Mouse (Mus musculus) hindbrain, embryonic 16.5 days (tissue): ENCODE data around the gene Abce1. TPM values are rescaled to one million over a fixed set of nuclear protein-coding genes. Genes with fewer than 3 reads are reported as not detected.
"Not testable (repeated sequence)": the region's sequence is repeated elsewhere in the genome, so short reads cannot be mapped to it uniquely, and the experiment has no call there.

Experiments
- ATAC-seq: fragments of 200-750 bp; cut with Nextera tagmentation; 2 replicates; pipeline ENCODE4 v1.8.0; 2017; ENCODE audit warnings: moderate TSS enrichment, moderate library complexity
- H3K27ac ChIP-seq: fragments of 300-500 bp; sonication (generic); 2 replicates; pipeline ENCODE4 v1.5.1; 2014; ENCODE audit warnings: low read depth, mild to moderate bottlenecking, control low read depth, low read length, moderate library complexity
- H3K27me3 ChIP-seq: fragments of 300-500 bp; sonication (generic); replicated peaks from 2 replicates; pipeline ENCODE4 v1.6.1; 2014; ENCODE audit warnings: low read length; ENCODE audit not compliant: control insufficient read depth, insufficient read depth
- H3K36me3 ChIP-seq: fragments of 300-500 bp; sonication (generic); 2 replicates; pipeline ENCODE4 v1.6.1; 2014; ENCODE audit warnings: mild to moderate bottlenecking, low read length, moderate library complexity, mixed read lengths; ENCODE audit not compliant: control insufficient read depth, insufficient read depth
- H3K4me1 ChIP-seq: fragments of 300-500 bp; sonication (generic); 2 replicates; pipeline ENCODE4 v1.6.1; 2014; ENCODE audit warnings: low read depth, low read length; ENCODE audit not compliant: control insufficient read depth, insufficient read depth
- H3K4me2 ChIP-seq: fragments of 300-500 bp; sonication (generic); 2 replicates; pipeline ENCODE4 v1.6.1; 2014; ENCODE audit warnings: mild to moderate bottlenecking, low read length, control low read depth, moderate library complexity
- H3K4me3 ChIP-seq: fragments of 300-500 bp; sonication (generic); 2 replicates; pipeline ENCODE4 v1.5.1; 2014; ENCODE audit warnings: mild to moderate bottlenecking, low read length, control low read depth, moderate library complexity
- H3K9ac ChIP-seq: fragments of 300-500 bp; sonication (generic); 2 replicates; pipeline ENCODE4 v1.6.1; 2014; ENCODE audit warnings: low read depth, mild to moderate bottlenecking, control low read depth, low read length, moderate library complexity
- H3K9me3 ChIP-seq: fragments of 300-500 bp; sonication (generic); 2 replicates; pipeline ENCODE4 v1.6.1; 2014; ENCODE audit warnings: mild to moderate bottlenecking, low read length, moderate library complexity; ENCODE audit not compliant: control insufficient read depth
- WGBS: fragments of 180-500 bp; shearing (Covaris S2); extraction: QIAGEN DNeasy Blood & Tissue Kit; methylation state at CpG from one replicate; pipeline ENCODE4 v1.1.7; 2014; 5-methylcytosine and 5-hydroxymethylcytosine counted together
- polyA plus RNA-seq: library from polyadenylated mRNA; unstranded; fragments of >200 nt; fragmentation: Nextera tagmentation; extraction: Ambion mirVana; gene quantifications from 2 replicates; pipeline ENCODE4 v1.2.1, GENCODE M21; 2015

Abce1 gene
- polyA plus RNA-seq, 1 experiment from 2014 or later: 80.0 TPM

- Histone ChIP-seq H3K9ac (peak overlapping the region; percentile 43), H3K4me2 (peak overlapping the region; percentile 47), H3K27ac (no peak overlapping the region), H3K4me3 (no peak overlapping the region), H3K9me3 (no peaks in the 10 kb centered on the region), H3K4me1 (peaks cover 13% of the 10 kb centered on the region), H3K27me3 (no peaks in the 10 kb centered on the region), H3K36me3 (no peaks in the 10 kb centered on the region)
- WGBS: 58% methylated on average over 6 of the region's 6 CpGs
- ATAC-seq: no peak
Observed at GRCm38 (mm10) chr8:79712676-79713075, 1.1 kb upstream of the Abce1 start.

GRCm38 (mm10) chr8:79706687-79707086 lies 4.9 kb downstream of the Abce1 start:
- no peak overlapping the region for H3K4me2 ChIP-seq
- no peak overlapping the region for H3K4me3 ChIP-seq
- WGBS: 95% methylated on average over 3 of the region's 3 CpGs
- ATAC-seq: no peak
- no peaks in the 10 kb centered on the region for H3K27me3 ChIP-seq
- H3K36me3 ChIP-seq: peaks cover 20% of the 10 kb centered on the region
- H3K9me3 ChIP-seq: no peaks in the 10 kb centered on the region
- H3K4me1 ChIP-seq: peaks cover 5% of the 10 kb centered on the region
- no peak overlapping the region for H3K27ac ChIP-seq
- no peak overlapping the region for H3K9ac ChIP-seq

GRCm38 (mm10) chr8:79692531-79692930 lies 19.0 kb downstream of the Abce1 start:
- 92% methylated on average over 2 of the region's 2 CpGs for WGBS
- Histone ChIP-seq H3K9me3 (no peaks in the 10 kb centered on the region), H3K9ac (no peak overlapping the region), H3K4me1 (no peaks in the 10 kb centered on the region), H3K27ac (no peak overlapping the region), H3K4me3 (no peak overlapping the region), H3K27me3 (no peaks in the 10 kb centered on the region), H3K36me3 (peaks cover 27% of the 10 kb centered on the region), H3K4me2 (no peak overlapping the region)
- no peak for ATAC-seq

GRCm38 (mm10) chr8:79685927-79686326 lies 25.6 kb downstream of the Abce1 start:
- not testable (repeated sequence) for H3K4me1 ChIP-seq, ATAC-seq, H3K9me3 ChIP-seq, H3K9ac ChIP-seq, H3K27ac ChIP-seq, H3K27me3 ChIP-seq, H3K4me3 ChIP-seq, H3K4me2 ChIP-seq
- 98% methylated on average over 5 of the region's 5 CpGs for WGBS
- H3K36me3 ChIP-seq: peaks cover 37% of the 10 kb centered on the region

GRCm38 (mm10) chr8:79680965-79681364 lies 30.6 kb downstream of the Abce1 start:
- Histone ChIP-seq H3K27ac (no peak overlapping the region), H3K27me3 (no peaks in the 10 kb centered on the region), H3K9ac (peak overlapping the region; percentile 59), H3K4me2 (peak overlapping the region; percentile 64), H3K4me3 (peak overlapping the region; percentile 38), H3K36me3 (peaks cover 23% of the 10 kb centered on the region), H3K9me3 (no peaks in the 10 kb centered on the region), H3K4me1 (peaks cover 2% of the 10 kb centered on the region; the same call in 1 of the 2 replicates)
- WGBS: 44% methylated on average over 2 of the region's 2 CpGs
- ATAC-seq: peak; percentile 60; the same call in 1 of the 2 replicates

GRCm38 (mm10) chr8:79680555-79680954 lies 31.0 kb downstream of the Abce1 start:
- peaks cover 19% of the 10 kb centered on the region for H3K36me3 ChIP-seq
- H3K4me1 ChIP-seq: peaks cover 2% of the 10 kb centered on the region; the same call in 1 of the 2 replicates
- no peaks in the 10 kb centered on the region for H3K27me3 ChIP-seq
- WGBS: 9% methylated on average over 34 of the region's 34 CpGs
- peak overlapping the region; percentile 38 for H3K4me3 ChIP-seq
- no peaks in the 10 kb centered on the region for H3K9me3 ChIP-seq
- peak overlapping the region; percentile 64 for H3K4me2 ChIP-seq
- ATAC-seq: peak; percentile 78
- H3K27ac ChIP-seq: no peak overlapping the region
- peak overlapping the region; percentile 59 for H3K9ac ChIP-seq

- H3K9ac ChIP-seq, H3K27ac ChIP-seq, H3K27me3 ChIP-seq, H3K4me1 ChIP-seq, ATAC-seq, H3K4me3 ChIP-seq, H3K9me3 ChIP-seq: not testable (repeated sequence)
- 43% methylated on average over 10 of the region's 10 CpGs for WGBS
- Histone ChIP-seq H3K4me2 (peak overlapping the region; percentile 64), H3K36me3 (peaks cover 18% of the 10 kb centered on the region)
Observed at GRCm38 (mm10) chr8:79680083-79680482, 31.5 kb downstream of the Abce1 start.

- Histone ChIP-seq H3K4me3 (no peak overlapping the region), H3K4me2 (no peak overlapping the region), H3K27ac (no peak overlapping the region), H3K27me3 (no peaks in the 10 kb centered on the region), H3K4me1 (peaks cover 2% of the 10 kb centered on the region; the same call in 1 of the 2 replicates), H3K9ac (no peak overlapping the region), H3K36me3 (peaks cover 13% of the 10 kb centered on the region), H3K9me3 (no peaks in the 10 kb centered on the region)
- ATAC-seq: no peak
- 70% methylated on average over 5 of the region's 5 CpGs for WGBS
Observed at GRCm38 (mm10) chr8:79679005-79679404, 32.5 kb downstream of the Abce1 start.

GRCm38 (mm10) chr8:79676461-79676860 lies 35.1 kb downstream of the Abce1 start:
- no peaks in the 10 kb centered on the region for H3K9me3 ChIP-seq
- no peak for ATAC-seq
- no peak overlapping the region for H3K4me2 ChIP-seq
- H3K9ac ChIP-seq: no peak overlapping the region
- H3K27me3 ChIP-seq: no peaks in the 10 kb centered on the region
- H3K4me1 ChIP-seq: peaks cover 2% of the 10 kb centered on the region; the same call in 1 of the 2 replicates
- 87% methylated on average over 4 of the region's 4 CpGs for WGBS
- no peak overlapping the region for H3K27ac ChIP-seq
- H3K4me3 ChIP-seq: no peak overlapping the region
- H3K36me3 ChIP-seq: peaks cover 14% of the 10 kb centered on the region

- ATAC-seq, H3K27ac ChIP-seq, H3K4me3 ChIP-seq, H3K9ac ChIP-seq, H3K4me1 ChIP-seq, H3K4me2 ChIP-seq, H3K9me3 ChIP-seq, H3K27me3 ChIP-seq: not testable (repeated sequence)
- 90% methylated on average over 4 of the region's 4 CpGs for WGBS
- H3K36me3 ChIP-seq: peaks cover 14% of the 10 kb centered on the region
Observed at GRCm38 (mm10) chr8:79658715-79659114, 52.8 kb downstream of the Abce1 start.
